Mouse (Mus musculus) midbrain, postnatal 0 days (tissue): ENCODE data around the gene Icmt. TPM values are rescaled to one million over a fixed set of nuclear protein-coding genes. Genes with fewer than 3 reads are reported as not detected.

Experiments used
- ATAC-seq: fragments of 200-750 bp; cut with Nextera tagmentation; 2 replicates; pipeline ENCODE4 v1.8.0; 2017; ENCODE audit warnings: moderate number of reproducible peaks, mild to moderate bottlenecking, moderate TSS enrichment, moderate library complexity; ENCODE audit not compliant: low FRiP score
- DNase-seq: peaks from one replicate; pipeline ENCODE4 v3.0.0-alpha.2; 2015; ENCODE audit warnings: low spot score
- H3K27ac ChIP-seq: fragments of 300-500 bp; sonication (generic); 2 replicates; pipeline ENCODE4 v1.5.1; 2014; ENCODE audit warnings: low read depth, mild to moderate bottlenecking, low read length, mixed read lengths
- H3K27me3 ChIP-seq: fragments of 300-500 bp; sonication (generic); 2 replicates; pipeline ENCODE4 v1.6.1; 2014; ENCODE audit warnings: low read length, control low read depth, mixed read lengths; ENCODE audit not compliant: insufficient read depth
- H3K36me3 ChIP-seq: fragments of 300-500 bp; sonication (generic); 2 replicates; pipeline ENCODE4 v1.6.1; 2014; ENCODE audit warnings: low read length, control low read depth, mixed read lengths; ENCODE audit not compliant: insufficient read depth
- H3K4me1 ChIP-seq: fragments of 300-500 bp; sonication (generic); 2 replicates; pipeline ENCODE4 v1.6.1; 2014; ENCODE audit warnings: mild to moderate bottlenecking, control low read depth, antibody characterized with exemption, low read length, mixed read lengths; ENCODE audit not compliant: insufficient read depth
- H3K4me2 ChIP-seq: fragments of 300-500 bp; sonication (generic); 2 replicates; pipeline ENCODE4 v1.6.1; 2014; ENCODE audit warnings: low read depth, mild to moderate bottlenecking, low read length, mixed read lengths; ENCODE audit not compliant: poor library complexity, severe bottlenecking
- H3K4me3 ChIP-seq: fragments of 300-500 bp; sonication (generic); 2 replicates; pipeline ENCODE4 v1.5.1; 2014; ENCODE audit warnings: low read depth, mild to moderate bottlenecking, low read length, moderate library complexity
- H3K9ac ChIP-seq: fragments of 300-500 bp; sonication (generic); replicated peaks from 2 replicates; pipeline ENCODE4 v1.6.1; 2014; ENCODE audit warnings: mild to moderate bottlenecking, low read length, moderate library complexity, mixed read lengths; ENCODE audit not compliant: poor library complexity, severe bottlenecking
- H3K9me3 ChIP-seq: fragments of 300-500 bp; sonication (generic); 2 replicates; pipeline ENCODE4 v1.6.1; 2016; ENCODE audit warnings: low read length, control low read depth
- CTCF ChIP-seq: IDR thresholded peaks from 2 replicates; pipeline ENCODE4 v1.5.1; 2016; ENCODE audit warnings: antibody characterized with exemption, mild to moderate bottlenecking
- WGBS: fragments of 180-500 bp; shearing (Covaris S2); extraction: QIAGEN DNeasy Blood & Tissue Kit; methylation state at CpG from one replicate; pipeline ENCODE4 v1.1.7; 2014; 5-methylcytosine and 5-hydroxymethylcytosine counted together
- polyA plus RNA-seq: library from polyadenylated mRNA; unstranded; fragments of >200 nt; fragmentation: Nextera tagmentation; extraction: Ambion mirVana; gene quantifications from 2 replicates; pipeline ENCODE4 v1.2.1, GENCODE M21; 2015
- total RNA-seq: library from RNA; depleted of rRNA; stranded (reverse); fragments of >200 nt; gene quantifications from 2 replicates; pipeline ENCODE4 v1.2.3, GENCODE M21; 2014

The Icmt gene
- total and polyA plus RNA-seq, 2 experiments from 2014 or later: 15.7 to 38.9 TPM

- Histone ChIP-seq H3K27ac (no peak overlapping the region), H3K9me3 (no peaks in the 10 kb centered on the region), H3K4me2 (no peak overlapping the region), H3K4me1 (no peaks in the 10 kb centered on the region), H3K4me3 (no peak overlapping the region), H3K36me3 (no peaks in the 10 kb centered on the region), H3K27me3 (peaks cover 18% of the 10 kb centered on the region), H3K9ac (no peak overlapping the region)
- no peak for ATAC-seq
- DNase-seq: no peak
- 51% methylated on average over 5 of the region's 5 CpGs for WGBS
- TF ChIP-seq CTCF: no peak
Measured at GRCm38 (mm10) chr4:152321464-152321863, 24.4 kb downstream of the Icmt start.

GRCm38 (mm10) chr4:152324641-152325562 is 27.9 kb downstream of the Icmt start:
- WGBS: 54% methylated on average over 16 of the region's 16 CpGs
- Histone ChIP-seq H3K36me3 (peaks cover 12% of the 10 kb centered on the region), H3K9ac (no peak overlapping the region), H3K27me3 (no peaks in the 10 kb centered on the region), H3K4me2 (peak overlapping the region; percentile 36), H3K4me1 (peaks cover 4% of the 10 kb centered on the region), H3K27ac (no peak overlapping the region), H3K9me3 (no peaks in the 10 kb centered on the region), H3K4me3 (peak overlapping the region; percentile 98; the same call in 1 of the 2 replicates)
- DNase-seq (no peak), ATAC-seq (peak; percentile 3; the same call in 1 of the 2 replicates)
- no peak for TF ChIP-seq CTCF

- Histone ChIP-seq H3K4me1 (peaks cover 4% of the 10 kb centered on the region), H3K4me3 (peak within 1 kb of the TSS; percentile 98), H3K36me3 (peaks cover 19% of the 10 kb centered on the region), H3K27ac (peak within 1 kb of the TSS; percentile 82), H3K9me3 (no peaks in the 10 kb centered on the region), H3K27me3 (no peaks in the 10 kb centered on the region), H3K9ac (peak within 1 kb of the TSS; percentile 90), H3K4me2 (peak within 1 kb of the TSS; percentile 85)
- under 1% methylated on average over 69 of the region's 70 CpGs for WGBS
- DNase-seq (peak; percentile 99), ATAC-seq (peak; percentile 98)
- peak; percentile 36 for TF ChIP-seq CTCF
Measured at GRCm38 (mm10) chr4:152325574-152326411, 28.8 kb downstream of the Icmt start, which contains the start of gene Rpl22. Gene Rpl22 (plus strand): TSS chr4:152325742.

- H3K36me3 ChIP-seq: peaks cover 27% of the 10 kb centered on the region
- peak overlapping the region; percentile 90 for H3K9ac ChIP-seq
- H3K27ac ChIP-seq: no peak overlapping the region
- ATAC-seq (no peak), DNase-seq (no peak)
- H3K4me3 ChIP-seq: peak overlapping the region; percentile 98
- WGBS: 4% methylated on average over 11 of the region's 11 CpGs
- no peaks in the 10 kb centered on the region for H3K9me3 ChIP-seq
- peak overlapping the region; percentile 85 for H3K4me2 ChIP-seq
- no peaks in the 10 kb centered on the region for H3K27me3 ChIP-seq
- H3K4me1 ChIP-seq: peaks cover 4% of the 10 kb centered on the region
- TF ChIP-seq CTCF: no peak
Measured at GRCm38 (mm10) chr4:152326543-152326942, 29.5 kb downstream of the Icmt start.

GRCm38 (mm10) chr4:152328691-152329090 is 31.7 kb downstream of the Icmt start:
- H3K27ac ChIP-seq: no peak overlapping the region
- peak; percentile 63 for TF ChIP-seq CTCF
- peaks cover 43% of the 10 kb centered on the region for H3K36me3 ChIP-seq
- H3K4me2 ChIP-seq: no peak overlapping the region
- no peaks in the 10 kb centered on the region for H3K27me3 ChIP-seq
- H3K9me3 ChIP-seq: no peaks in the 10 kb centered on the region
- no peak overlapping the region for H3K4me3 ChIP-seq
- H3K4me1 ChIP-seq: peaks cover 4% of the 10 kb centered on the region
- ATAC-seq: no peak
- WGBS: 75% methylated on average over 6 of the region's 6 CpGs
- DNase-seq: no peak
- H3K9ac ChIP-seq: no peak overlapping the region
